Mouse (Mus musculus) left cerebral cortex, adult 2 months (tissue): ENCODE data around the gene Lrp6. TPM values are rescaled to one million over a fixed set of nuclear protein-coding genes. Genes with fewer than 3 reads are reported as not detected.
A peak's percentile ranks its signal among the peaks of the same experiment; 100 is the strongest.

Experiments used
- DNase-seq, 2 experiments: peaks; one replicate each; pipeline ENCODE4 v3.0.0; 2021 to 2022; ENCODE audit warnings: low spot score in 2 of 2, mixed read lengths in 1 of 2; ENCODE audit errors: extremely low spot score in 1 of 2
- H3K27ac ChIP-seq: fragments of 200-600 bp; 2 replicates; pipeline ENCODE4 v1.8.1; 2022
- H3K4me3 ChIP-seq: fragments of 200-600 bp; 2 replicates; pipeline ENCODE4 v1.8.1; 2022
- CTCF ChIP-seq: fragments of 200-600 bp; IDR thresholded peaks from 2 replicates; pipeline ENCODE4 v1.8.1; 2022; ENCODE audit warnings: antibody characterized with exemption, mild to moderate bottlenecking, moderate library complexity
- intact Hi-C: fragments of 180-260 bp; cut with DNase I; formaldehyde crosslinking; loops from one replicate; pipeline ENCODE4 v1.15.1; 2025
- total RNA-seq, 2 experiments: library from RNA; stranded (reverse); gene quantifications; 2 replicates each; pipeline ENCODE4 v1.2.3; 2021

Gene Lrp6
- total RNA-seq, 2 experiments from 2014 or later: 47.2 to 48.0 TPM

DNA sequence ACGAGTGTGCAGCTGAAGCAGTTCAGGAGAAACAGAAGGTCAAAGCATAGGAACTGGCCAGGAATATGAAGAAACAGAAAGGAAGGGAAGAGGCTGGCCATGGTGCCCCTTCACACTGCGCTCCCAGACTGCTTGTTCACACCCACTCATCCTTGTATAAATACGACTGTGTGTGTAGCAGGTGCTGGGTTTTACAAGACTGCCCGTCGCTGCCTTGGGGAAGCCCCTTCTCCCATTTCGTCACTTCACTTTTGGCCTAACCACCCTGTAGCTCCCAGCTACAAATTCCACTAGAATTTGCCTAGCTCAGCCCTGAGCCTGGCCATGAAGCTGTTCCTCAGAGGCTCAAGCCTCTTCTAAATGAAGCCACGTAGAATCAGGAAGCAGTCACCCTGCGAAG lies 146.4 kb downstream of the Lrp6 start:
- TF ChIP-seq CTCF: no peak
- H3K27ac ChIP-seq: no peak overlapping the region
- no peak for DNase-seq
- no peak overlapping the region for H3K4me3 ChIP-seq
- intact Hi-C loops: loop anchor here (5.0 to 10.0 kb wide), 2 partner anchors 444 to 527 kb away; no protein-coding TSS in a partner anchor

- no peak overlapping the region for H3K4me3 ChIP-seq
- no peak for DNase-seq
- no peak overlapping the region for H3K27ac ChIP-seq
- TF ChIP-seq CTCF: no peak
- intact Hi-C loops: no loop called here
These were observed 148.9 kb downstream of the Lrp6 start for GRCm38 (mm10) chr6:134417886-134418285.

GRCm38 (mm10) chr6:134416556-134417105 lies 150.1 kb downstream of the Lrp6 start:
- Histone ChIP-seq H3K4me3 (no peak overlapping the region), H3K27ac (no peak overlapping the region)
- DNase-seq: no peak
- intact Hi-C loops: no loop called here
- no peak for TF ChIP-seq CTCF

GRCm38 (mm10) chr6:134414532-134414883 lies 152.3 kb downstream of the Lrp6 start:
- Histone ChIP-seq H3K27ac (no peak overlapping the region), H3K4me3 (no peak overlapping the region)
- no peak for DNase-seq
- intact Hi-C loops: no loop called here
- TF ChIP-seq CTCF: no peak

DNA sequence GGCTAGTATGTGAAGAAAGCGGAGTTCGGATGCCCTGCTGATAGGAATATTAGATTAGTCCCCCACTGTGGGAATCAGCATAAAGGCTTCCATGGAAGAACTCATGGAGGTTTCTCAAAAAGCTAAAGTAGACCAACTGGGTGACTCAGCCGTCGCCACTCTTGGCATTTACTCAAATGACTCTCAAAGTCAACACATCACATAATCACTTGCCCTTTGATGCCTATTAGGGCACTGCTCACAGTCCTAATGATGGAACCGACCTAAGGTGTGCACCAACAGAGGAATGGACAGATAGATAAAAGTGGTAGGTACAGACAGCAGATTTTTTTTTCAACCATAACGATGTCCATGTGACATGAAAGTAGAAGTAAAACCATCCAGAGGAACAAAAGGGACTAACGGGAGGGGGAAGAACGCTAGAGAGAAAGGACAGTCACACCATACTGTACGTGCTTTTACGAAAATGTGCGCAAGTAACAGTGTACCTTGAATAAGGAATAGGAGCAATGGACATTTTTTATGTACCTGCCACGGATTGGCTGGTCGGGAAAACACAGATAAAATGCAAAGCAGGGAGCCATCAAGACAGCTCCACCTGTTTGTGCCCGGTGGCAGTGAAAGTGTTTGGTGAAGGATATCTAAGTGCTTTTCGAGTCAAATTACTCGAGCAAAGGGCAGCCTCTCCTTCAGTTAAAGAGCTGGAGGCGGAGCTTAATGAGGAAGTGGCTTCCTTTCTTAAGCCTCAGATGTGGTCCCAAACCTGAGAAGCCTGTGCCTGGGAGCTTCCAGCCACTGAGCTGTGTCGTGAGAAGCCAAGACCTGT lies 152.8 kb downstream of the Lrp6 start:
- DNase-seq: no peak
- no peak for TF ChIP-seq CTCF
- Histone ChIP-seq H3K27ac (no peak overlapping the region), H3K4me3 (no peak overlapping the region)
- intact Hi-C loops: no loop called here

DNA sequence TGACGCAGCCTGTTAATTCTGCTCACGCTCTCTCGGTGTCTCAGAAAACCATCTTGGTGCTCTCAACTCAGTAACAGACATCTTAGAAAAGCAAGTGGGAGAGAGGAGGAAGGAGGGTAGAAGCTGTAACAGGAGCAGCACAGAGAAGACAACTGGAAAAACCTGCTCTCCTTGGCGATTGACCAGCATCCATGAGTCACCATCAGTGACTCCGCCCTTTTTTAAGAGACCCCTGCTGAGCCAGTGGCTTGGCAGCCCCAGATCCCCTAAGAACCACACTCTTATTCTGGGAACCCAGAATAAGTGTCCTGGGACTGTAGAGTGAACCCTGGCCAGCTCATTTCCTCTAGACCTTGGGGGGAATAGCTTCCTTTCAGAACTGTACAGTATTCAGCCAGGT lies 159.5 kb downstream of the Lrp6 start:
- H3K4me3 ChIP-seq: no peak overlapping the region
- intact Hi-C loops: no loop called here
- no peak for DNase-seq
- no peak for TF ChIP-seq CTCF
- H3K27ac ChIP-seq: no peak overlapping the region

DNA sequence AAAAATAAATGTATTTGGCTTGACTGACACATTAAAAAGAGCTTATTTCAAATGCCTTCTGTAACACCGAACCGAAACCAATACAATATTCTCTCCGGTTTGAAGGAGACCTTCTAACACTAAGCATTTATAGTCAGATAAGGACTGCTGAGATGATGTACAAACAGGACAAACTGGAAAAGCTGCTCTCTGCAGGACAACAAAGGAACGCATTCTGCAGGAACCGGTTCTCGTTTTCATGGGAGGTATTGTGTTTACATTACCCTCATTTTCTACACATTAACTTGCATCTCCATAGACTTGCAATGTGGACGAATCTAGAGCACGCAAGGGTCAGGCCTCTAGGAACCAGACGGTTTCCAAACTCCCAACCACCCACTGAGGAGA lies 163.1 kb downstream of the Lrp6 start:
- intact Hi-C loops: loop anchor here (2.0 kb wide), 1 partner anchor 497 kb away; no protein-coding TSS in a partner anchor
- no peak for TF ChIP-seq CTCF
- DNase-seq: no peak
- Histone ChIP-seq H3K27ac (no peak overlapping the region), H3K4me3 (no peak overlapping the region)

DNA sequence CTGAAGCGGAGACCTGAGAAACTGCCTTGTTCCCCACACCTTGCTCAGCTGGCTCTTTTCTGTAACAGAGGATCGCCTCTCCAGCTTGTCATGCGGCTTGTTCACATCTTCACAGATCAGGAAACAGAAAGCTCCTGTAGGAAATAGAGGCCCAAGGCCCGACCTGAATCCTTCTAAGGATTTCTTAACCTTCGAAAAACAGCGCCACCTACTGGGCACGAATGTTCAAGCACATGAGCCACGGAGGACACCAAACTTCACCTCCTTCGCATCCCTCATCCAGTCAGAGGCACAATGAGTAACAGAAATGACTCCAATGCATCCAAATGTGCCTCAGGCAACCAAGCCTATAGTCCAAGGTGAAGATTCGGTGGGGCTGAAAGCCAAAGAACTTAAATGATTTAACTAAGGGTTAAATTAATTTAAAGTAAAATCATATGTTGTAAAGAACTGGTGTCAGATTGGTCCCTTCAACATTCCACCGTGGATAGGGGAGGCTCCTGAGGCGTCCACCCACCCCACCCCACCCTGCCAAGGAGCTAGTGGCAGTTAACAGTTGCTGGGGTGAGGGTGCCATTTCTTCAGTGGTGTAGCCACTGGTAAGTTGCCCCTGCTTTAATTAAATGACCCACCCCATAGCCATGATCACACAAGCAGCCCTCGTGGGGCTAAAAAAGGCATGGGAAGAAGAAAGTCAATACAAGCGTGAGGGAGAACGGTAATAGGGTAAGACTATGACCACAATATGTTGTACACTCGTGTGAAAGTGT lies 163.7 kb downstream of the Lrp6 start:
- Histone ChIP-seq H3K27ac (no peak overlapping the region), H3K4me3 (no peak overlapping the region)
- peak; percentile 66 to 71 for DNase-seq
- intact Hi-C loops: loop anchor here (2.0 kb wide), 1 partner anchor 496 kb away; no protein-coding TSS in a partner anchor
- peak; percentile 80 for TF ChIP-seq CTCF

Other genes with a start within 250 kb of the Lrp6 start
- not detected for gene Bcl2l14, start 170.6 kb downstream of the Lrp6 start, total RNA-seq
- gene Mansc1, start 65.5 kb upstream of the Lrp6 start, total RNA-seq: 10 to 100 TPM; 11.5 to 12.7 TPM
- 10 to 100 TPM; 34.1 to 37.6 TPM for gene Borcs5, start 72.5 kb upstream of the Lrp6 start, total RNA-seq
- gene Dusp16, start 225.7 kb upstream of the Lrp6 start, total RNA-seq: 10 to 100 TPM in 1 of 2 experiments, 1 to 10 TPM in 1; 9.9 to 11.2 TPM